Mouse (Mus musculus) bone marrow macrophage, adult 2 months (primary cell): ENCODE results near the gene Zfp746.

Source experiments
- CTCF ChIP-seq: IDR thresholded peaks from 2 replicates; pipeline ENCODE4 v1.5.1; 2012; ENCODE audit warnings: low read depth, mild to moderate bottlenecking, low read length, moderate library complexity
- POLR2A ChIP-seq: IDR thresholded peaks from 2 replicates; pipeline ENCODE4 v1.6.1; 2012; ENCODE audit warnings: mild to moderate bottlenecking, low read depth, low read length, borderline replicate concordance

DNA sequence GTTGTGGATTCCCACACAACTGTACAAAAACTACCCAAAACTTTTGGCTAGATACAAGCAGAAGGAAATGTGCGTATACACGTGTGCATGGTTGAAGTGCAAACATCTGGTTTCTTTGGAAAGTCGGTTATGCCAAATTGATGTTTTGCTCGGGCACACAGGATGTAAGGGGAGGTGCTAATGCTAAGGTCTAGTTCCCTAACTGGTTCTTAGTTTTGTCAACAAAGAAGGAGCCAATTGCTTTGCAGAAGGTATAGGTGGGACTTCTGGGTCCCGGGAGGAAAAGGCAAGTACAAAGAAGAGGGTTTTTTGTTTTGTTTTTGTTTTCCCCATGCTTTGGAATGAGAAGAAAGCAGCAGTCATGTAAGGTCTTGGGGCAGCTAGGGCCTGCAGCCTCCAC, 13.1 kb downstream of the Zfp746 start:
- TF ChIP-seq CTCF (no peak), POLR2A (no peak)
